Mouse (Mus musculus): ENCODE measurements around the gene Zfp428.

The Zfp428 gene

GRCm38 (mm10) chr7:24547534-24548036 lies 40.8 kb downstream of the Zfp428 start:
- no peak for DNase-seq (ENCODE audit: low read depth, low spot score)

GRCm38 (mm10) chr7:24551985-24552759 lies 45.4 kb downstream of the Zfp428 start:
- no peak for DNase-seq (ENCODE audit: low read depth, low spot score)

GRCm38 (mm10) chr7:24555786-24556185 lies 49.0 kb downstream of the Zfp428 start:
- DNase-seq (ENCODE audit: low read depth, low spot score), result no peak

GRCm38 (mm10) chr7:24561450-24561849 lies 54.6 kb downstream of the Zfp428 start:
- DNase-seq (ENCODE audit: low read depth, low spot score), result no peak

- DNase-seq (ENCODE audit: low read depth, low spot score), result no peak
Measured at GRCm38 (mm10) chr7:24563191-24563836, 56.5 kb downstream of the Zfp428 start.

- DNase-seq (ENCODE audit: low read depth, low spot score), result no peak
Measured at GRCm38 (mm10) chr7:24563837-24564206, 57.0 kb downstream of the Zfp428 start.

GRCm38 (mm10) chr7:24564607-24565265 lies 57.9 kb downstream of the Zfp428 start:
- no peak for DNase-seq (ENCODE audit: low read depth, low spot score)

All from telencephalon, adult 2 months (tissue).